Mouse (Mus musculus): ENCODE data around the gene Trmt1l. TPM values are rescaled to one million over a fixed set of nuclear protein-coding genes. Genes with fewer than 3 reads are reported as not detected.

The Trmt1l gene
- polyA plus RNA-seq, 1 experiment from 2014 or later: 42.8 TPM

- Histone ChIP-seq H3K9me3 (no peaks in the 10 kb centered on the region), H3K4me1 (replicated peaks) (peaks cover 20% of the 10 kb centered on the region), H3K4me3 (replicated peaks) (no peak overlapping the region), H3K27ac (no peak overlapping the region), H3K36me3 (no peaks in the 10 kb centered on the region), H3K4me2 (replicated peaks) (no peak overlapping the region), H3K9ac (no peak overlapping the region), H3K27me3 (replicated peaks) (no peaks in the 10 kb centered on the region)
- no peak for ATAC-seq
- 89% methylated on average over 8 of the region's 8 CpGs for WGBS
Measured at GRCm38 (mm10) chr1:151497028-151497427, 68.7 kb downstream of the Trmt1l start.

GRCm38 (mm10) chr1:151497942-151498341 is 69.6 kb downstream of the Trmt1l start:
- Histone ChIP-seq H3K9me3 (no peaks in the 10 kb centered on the region), H3K4me1 (replicated peaks) (peaks cover 20% of the 10 kb centered on the region), H3K9ac (no peak overlapping the region), H3K27me3 (replicated peaks) (no peaks in the 10 kb centered on the region), H3K4me2 (replicated peaks) (no peak overlapping the region), H3K36me3 (no peaks in the 10 kb centered on the region), H3K4me3 (replicated peaks) (no peak overlapping the region), H3K27ac (no peak overlapping the region)
- WGBS: 75% methylated on average over 2 of the region's 2 CpGs
- ATAC-seq: no peak

GRCm38 (mm10) chr1:151498381-151498780 is 70.0 kb downstream of the Trmt1l start:
- Histone ChIP-seq H3K4me3 (replicated peaks) (no peak overlapping the region), H3K27ac (no peak overlapping the region), H3K4me2 (replicated peaks) (no peak overlapping the region), H3K4me1 (replicated peaks) (peaks cover 18% of the 10 kb centered on the region), H3K27me3 (replicated peaks) (no peaks in the 10 kb centered on the region), H3K9me3 (no peaks in the 10 kb centered on the region), H3K9ac (no peak overlapping the region), H3K36me3 (no peaks in the 10 kb centered on the region)
- 84% methylated on average over 3 of the region's 3 CpGs for WGBS
- no peak for ATAC-seq

GRCm38 (mm10) chr1:151499815-151500501 is 71.6 kb downstream of the Trmt1l start:
- Histone ChIP-seq H3K27ac (peak overlapping the region; percentile 99), H3K4me2 (replicated peaks) (peak overlapping the region; percentile 52), H3K36me3 (no peaks in the 10 kb centered on the region), H3K27me3 (replicated peaks) (no peaks in the 10 kb centered on the region), H3K4me1 (replicated peaks) (peaks cover 12% of the 10 kb centered on the region), H3K9ac (peak overlapping the region; percentile 98), H3K4me3 (replicated peaks) (peak overlapping the region; percentile 96), H3K9me3 (no peaks in the 10 kb centered on the region)
- 0% methylated on average over 50 of the region's 59 CpGs for WGBS
- ATAC-seq: peak; percentile 64

DNA sequence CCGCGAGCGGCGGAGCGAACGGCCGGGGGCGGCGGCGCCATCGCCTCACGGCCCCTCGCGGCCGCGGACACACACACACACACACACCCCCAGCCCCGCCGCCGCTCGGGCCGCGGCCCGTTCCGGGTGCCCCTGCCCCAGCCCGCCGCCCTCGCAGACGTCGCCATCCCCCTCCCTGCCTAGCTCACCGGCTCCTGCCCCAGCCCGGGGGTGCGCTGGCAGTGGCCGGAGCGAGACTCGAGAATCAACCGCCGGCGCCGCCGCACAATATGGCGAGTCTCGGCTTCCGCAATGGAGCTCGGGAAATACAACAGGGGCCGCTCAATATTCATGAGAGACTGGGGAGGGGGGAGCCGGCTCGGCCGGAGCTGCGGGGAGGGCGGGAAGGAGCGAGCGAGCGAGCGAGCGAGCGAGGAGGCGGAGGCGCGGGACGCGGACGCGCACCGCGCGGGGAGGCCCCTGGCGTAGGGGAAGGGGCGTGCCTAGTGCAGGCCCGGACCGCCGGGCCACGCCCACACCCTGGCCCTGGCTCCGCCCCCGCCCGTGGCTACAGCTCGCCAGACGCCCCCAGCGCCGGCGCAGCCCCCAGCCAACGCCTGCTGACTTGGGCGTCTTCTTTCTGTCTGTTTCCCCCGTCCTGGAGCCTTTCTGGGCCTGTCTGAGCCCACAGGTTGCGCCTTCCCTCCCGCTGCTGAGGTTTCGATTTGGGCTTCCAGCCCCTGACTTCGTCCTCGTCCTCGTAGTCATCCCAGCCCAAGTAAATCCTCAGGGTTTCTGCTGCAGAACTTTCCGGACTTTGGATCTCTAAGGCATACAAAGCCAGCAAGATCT is 72.4 kb downstream of the Trmt1l start, which contains the start of gene Rnf2:
TSS of gene Rnf2 (minus strand) at position 425 of the 831 bp plus-strand sequence.
- peak within 1 kb of the TSS; percentile 65 for H3K4me2 ChIP-seq (replicated peaks)
- H3K4me1 ChIP-seq (replicated peaks): peaks cover 12% of the 10 kb centered on the region
- peak within 1 kb of the TSS; percentile 96 for H3K4me3 ChIP-seq (replicated peaks)
- no peaks in the 10 kb centered on the region for H3K9me3 ChIP-seq
- ATAC-seq: peak; percentile 97
- no peaks in the 10 kb centered on the region for H3K27me3 ChIP-seq (replicated peaks)
- WGBS: 1% methylated on average over 70 of the region's 90 CpGs
- peak within 1 kb of the TSS; percentile 98 for H3K9ac ChIP-seq
- no peaks in the 10 kb centered on the region for H3K36me3 ChIP-seq
- H3K27ac ChIP-seq: peak within 1 kb of the TSS; percentile 99

Other genes starting within 250 kb of the Trmt1l start
- not detected in 2 replicates for gene Gm47985, start 246.0 kb upstream of the Trmt1l start, polyA plus RNA-seq (2015; fragmentation: Nextera tagmentation; extraction: Ambion mirVana)
- 0.18 and 0.24 TPM in 2 replicates for gene Gm8947, start 236.2 kb upstream of the Trmt1l start, polyA plus RNA-seq (2015; fragmentation: Nextera tagmentation; extraction: Ambion mirVana)
- not detected in 2 replicates for gene Gm47995, start 230.1 kb upstream of the Trmt1l start, polyA plus RNA-seq (2015; fragmentation: Nextera tagmentation; extraction: Ambion mirVana)
- gene 3110040M04Rik, start 224.4 kb upstream of the Trmt1l start, polyA plus RNA-seq (2015; fragmentation: Nextera tagmentation; extraction: Ambion mirVana): 0.24 TPM in 1 of 2 replicates, not detected in the other
- not detected in 2 replicates for gene Gm47996, start 218.4 kb upstream of the Trmt1l start, polyA plus RNA-seq (2015; fragmentation: Nextera tagmentation; extraction: Ambion mirVana)
- gene Ivns1abp, start 84.1 kb upstream of the Trmt1l start, polyA plus RNA-seq (2015; fragmentation: Nextera tagmentation; extraction: Ambion mirVana): 313 and 339 TPM in 2 replicates
- 29.1 and 39.7 TPM in 2 replicates for gene Swt1, start 87 bp upstream of the Trmt1l start, polyA plus RNA-seq (2015; fragmentation: Nextera tagmentation; extraction: Ambion mirVana)
- 57.4 and 68.1 TPM in 2 replicates for gene Rnf2, start 72.4 kb downstream of the Trmt1l start, polyA plus RNA-seq (2015; fragmentation: Nextera tagmentation; extraction: Ambion mirVana)
- gene Fam129a, start 142.6 kb downstream of the Trmt1l start, polyA plus RNA-seq (2015; fragmentation: Nextera tagmentation; extraction: Ambion mirVana): 11.9 and 12.9 TPM in 2 replicates

Measured in intestine, embryonic 15.5 days (tissue).